Mouse (Mus musculus): ENCODE data around the gene Mettl15. TPM values are rescaled to one million over a fixed set of nuclear protein-coding genes. Genes with fewer than 3 reads are reported as not detected.

Gene Mettl15
- 12.3 and 16.0 TPM in 2 replicates for polyA plus RNA-seq (2016; fragmentation: Nextera tagmentation; extraction: Ambion mirVana)

GRCm38 (mm10) chr2:109280600-109281340, at the start of gene Mettl15, which contains the start of gene Kif18a:
Mettl15 (minus strand) TSS chr2:109280748.
Kif18a (plus strand) TSS chr2:109280738.
- Histone ChIP-seq H3K27me3 (replicated peaks) (no peaks in the 10 kb centered on the region), H3K4me3 (peak within 1 kb of the TSS; percentile 75), H3K27ac (ENCODE audit: poor library complexity, severe bottlenecking) (peak within 1 kb of the TSS; percentile 55; the same call in 1 of the 2 replicates), H3K9ac (peak within 1 kb of the TSS; percentile 78), H3K36me3 (no peaks in the 10 kb centered on the region), H3K4me2 (peak within 1 kb of the TSS; percentile 68), H3K9me3 (replicated peaks) (no peaks in the 10 kb centered on the region), H3K4me1 (replicated peaks) (peaks cover 5% of the 10 kb centered on the region)
- peak; percentile 98 for ATAC-seq (ENCODE audit: insufficient number of reproducible peaks, low FRiP score)
- under 1% methylated on average over 51 of the region's 51 CpGs for WGBS

GRCm38 (mm10) chr2:109311369-109311768, 30.8 kb upstream of the Mettl15 start:
- WGBS, result 96% methylated on average over 5 of the region's 5 CpGs
- H3K4me1 ChIP-seq (replicated peaks), result no peaks in the 10 kb centered on the region
- no peaks in the 10 kb centered on the region for H3K9me3 ChIP-seq (replicated peaks)
- no peak overlapping the region for H3K9ac ChIP-seq
- H3K27ac ChIP-seq (ENCODE audit: poor library complexity, severe bottlenecking), result no peak overlapping the region
- H3K4me2 ChIP-seq, result no peak overlapping the region
- H3K27me3 ChIP-seq (replicated peaks), result no peaks in the 10 kb centered on the region
- no peak for ATAC-seq (ENCODE audit: insufficient number of reproducible peaks, low FRiP score)
- no peak overlapping the region for H3K4me3 ChIP-seq
- H3K36me3 ChIP-seq, result peaks cover 30% of the 10 kb centered on the region

- Histone ChIP-seq H3K4me2 (no peak overlapping the region), H3K9me3 (replicated peaks) (no peaks in the 10 kb centered on the region), H3K4me1 (replicated peaks) (no peaks in the 10 kb centered on the region), H3K36me3 (peaks cover 19% of the 10 kb centered on the region), H3K4me3 (no peak overlapping the region), H3K9ac (no peak overlapping the region), H3K27ac (ENCODE audit: poor library complexity, severe bottlenecking) (no peak overlapping the region), H3K27me3 (replicated peaks) (no peaks in the 10 kb centered on the region)
- no peak for ATAC-seq (ENCODE audit: insufficient number of reproducible peaks, low FRiP score)
These were observed 23.1 kb upstream of the Mettl15 start for GRCm38 (mm10) chr2:109303638-109304037.

GRCm38 (mm10) chr2:109302234-109302633, 21.7 kb upstream of the Mettl15 start:
- no peak overlapping the region for H3K4me3 ChIP-seq
- no peaks in the 10 kb centered on the region for H3K4me1 ChIP-seq (replicated peaks)
- no peak overlapping the region for H3K27ac ChIP-seq (ENCODE audit: poor library complexity, severe bottlenecking)
- H3K9ac ChIP-seq, result no peak overlapping the region
- WGBS, result 92% methylated on average over 3 of the region's 3 CpGs
- ATAC-seq (ENCODE audit: insufficient number of reproducible peaks, low FRiP score), result no peak
- no peaks in the 10 kb centered on the region for H3K27me3 ChIP-seq (replicated peaks)
- no peaks in the 10 kb centered on the region for H3K9me3 ChIP-seq (replicated peaks)
- H3K4me2 ChIP-seq, result no peak overlapping the region
- peaks cover 19% of the 10 kb centered on the region for H3K36me3 ChIP-seq

- no peak overlapping the region for H3K4me2 ChIP-seq
- H3K27me3 ChIP-seq (replicated peaks), result no peaks in the 10 kb centered on the region
- no peak overlapping the region for H3K9ac ChIP-seq
- ATAC-seq (ENCODE audit: insufficient number of reproducible peaks, low FRiP score), result no peak
- no peaks in the 10 kb centered on the region for H3K4me1 ChIP-seq (replicated peaks)
- no peak overlapping the region for H3K27ac ChIP-seq (ENCODE audit: poor library complexity, severe bottlenecking)
- 94% methylated on average over 1 of the region's 1 CpGs for WGBS
- H3K36me3 ChIP-seq, result peaks cover 27% of the 10 kb centered on the region
- no peaks in the 10 kb centered on the region for H3K9me3 ChIP-seq (replicated peaks)
- H3K4me3 ChIP-seq, result no peak overlapping the region
These were observed 17.6 kb upstream of the Mettl15 start for GRCm38 (mm10) chr2:109298160-109298559.

GRCm38 (mm10) chr2:109296264-109296663, 15.7 kb upstream of the Mettl15 start:
- 83% methylated on average over 5 of the region's 5 CpGs for WGBS

GRCm38 (mm10) chr2:109289327-109289726, 8.8 kb upstream of the Mettl15 start:
- H3K9ac ChIP-seq, result no peak overlapping the region
- H3K9me3 ChIP-seq (replicated peaks), result no peaks in the 10 kb centered on the region
- no peaks in the 10 kb centered on the region for H3K4me1 ChIP-seq (replicated peaks)
- no peak for ATAC-seq (ENCODE audit: insufficient number of reproducible peaks, low FRiP score)
- 94% methylated on average over 6 of the region's 6 CpGs for WGBS
- H3K4me2 ChIP-seq, result no peak overlapping the region
- no peaks in the 10 kb centered on the region for H3K27me3 ChIP-seq (replicated peaks)
- H3K4me3 ChIP-seq, result no peak overlapping the region
- peaks cover 29% of the 10 kb centered on the region for H3K36me3 ChIP-seq
- no peak overlapping the region for H3K27ac ChIP-seq (ENCODE audit: poor library complexity, severe bottlenecking)

More at GRCm38 (mm10) chr2:109296264-109296663, 15.7 kb upstream of the Mettl15 start:
- no peaks in the 10 kb centered on the region for H3K4me1 ChIP-seq (replicated peaks)
- H3K27me3 ChIP-seq (replicated peaks), result no peaks in the 10 kb centered on the region
- no peaks in the 10 kb centered on the region for H3K9me3 ChIP-seq (replicated peaks)
- peaks cover 30% of the 10 kb centered on the region for H3K36me3 ChIP-seq
- H3K27ac ChIP-seq (ENCODE audit: poor library complexity, severe bottlenecking), result no peak overlapping the region
- H3K4me3 ChIP-seq, result no peak overlapping the region
- no peak for ATAC-seq (ENCODE audit: insufficient number of reproducible peaks, low FRiP score)
- H3K9ac ChIP-seq, result no peak overlapping the region
- no peak overlapping the region for H3K4me2 ChIP-seq

- Histone ChIP-seq H3K4me3 (no peak overlapping the region), H3K9me3 (replicated peaks) (no peaks in the 10 kb centered on the region), H3K4me2 (no peak overlapping the region), H3K9ac (no peak overlapping the region), H3K36me3 (no peaks in the 10 kb centered on the region), H3K27ac (ENCODE audit: poor library complexity, severe bottlenecking) (no peak overlapping the region), H3K4me1 (replicated peaks) (peaks cover 5% of the 10 kb centered on the region), H3K27me3 (replicated peaks) (no peaks in the 10 kb centered on the region)
- 86% methylated on average over 3 of the region's 3 CpGs for WGBS
- no peak for ATAC-seq (ENCODE audit: insufficient number of reproducible peaks, low FRiP score)
These were observed 3.6 kb upstream of the Mettl15 start for GRCm38 (mm10) chr2:109284121-109284520.

- no peak for ATAC-seq (ENCODE audit: insufficient number of reproducible peaks, low FRiP score)
- peak overlapping the region; percentile 68 for H3K4me2 ChIP-seq
- H3K9ac ChIP-seq, result peak overlapping the region; percentile 78
- H3K27me3 ChIP-seq (replicated peaks), result no peaks in the 10 kb centered on the region
- H3K4me3 ChIP-seq, result peak overlapping the region; percentile 75
- peaks cover 5% of the 10 kb centered on the region for H3K4me1 ChIP-seq (replicated peaks)
- no peaks in the 10 kb centered on the region for H3K36me3 ChIP-seq
- WGBS, result 0% methylated on average over 1 of the region's 1 CpGs
- H3K27ac ChIP-seq (ENCODE audit: poor library complexity, severe bottlenecking), result peak overlapping the region; percentile 55; the same call in 1 of the 2 replicates
- no peaks in the 10 kb centered on the region for H3K9me3 ChIP-seq (replicated peaks)
These were observed 768 bp upstream of the Mettl15 start for GRCm38 (mm10) chr2:109281341-109281690.

- 9% methylated on average over 4 of the region's 4 CpGs for WGBS
- no peaks in the 10 kb centered on the region for H3K9me3 ChIP-seq (replicated peaks)
- peak overlapping the region; percentile 68 for H3K4me2 ChIP-seq
- no peak for ATAC-seq (ENCODE audit: insufficient number of reproducible peaks, low FRiP score)
- H3K4me3 ChIP-seq, result peak overlapping the region; percentile 75
- no peak overlapping the region for H3K27ac ChIP-seq (ENCODE audit: poor library complexity, severe bottlenecking)
- no peaks in the 10 kb centered on the region for H3K27me3 ChIP-seq (replicated peaks)
- no peaks in the 10 kb centered on the region for H3K36me3 ChIP-seq
- H3K9ac ChIP-seq, result peak overlapping the region; percentile 66; the same call in 1 of the 2 replicates
- H3K4me1 ChIP-seq (replicated peaks), result peaks cover 5% of the 10 kb centered on the region
These were observed 312 bp downstream of the Mettl15 start for GRCm38 (mm10) chr2:109280272-109280599.

- Histone ChIP-seq H3K27me3 (replicated peaks) (no peaks in the 10 kb centered on the region), H3K36me3 (no peaks in the 10 kb centered on the region), H3K4me1 (replicated peaks) (peaks cover 5% of the 10 kb centered on the region), H3K9me3 (replicated peaks) (no peaks in the 10 kb centered on the region), H3K4me2 (peak overlapping the region; percentile 77), H3K9ac (peak overlapping the region; percentile 74), H3K4me3 (peak overlapping the region; percentile 59), H3K27ac (ENCODE audit: poor library complexity, severe bottlenecking) (no peak overlapping the region)
- no peak for ATAC-seq (ENCODE audit: insufficient number of reproducible peaks, low FRiP score)
- under 1% methylated on average over 16 of the region's 16 CpGs for WGBS
These were observed 2.5 kb downstream of the Mettl15 start for GRCm38 (mm10) chr2:109278036-109278435.

GRCm38 (mm10) chr2:109277593-109277992, 3.0 kb downstream of the Mettl15 start:
- WGBS, result 12% methylated on average over 7 of the region's 7 CpGs
- Histone ChIP-seq H3K4me1 (replicated peaks) (peaks cover 5% of the 10 kb centered on the region), H3K27ac (ENCODE audit: poor library complexity, severe bottlenecking) (no peak overlapping the region), H3K36me3 (no peaks in the 10 kb centered on the region), H3K27me3 (replicated peaks) (no peaks in the 10 kb centered on the region), H3K4me3 (peak overlapping the region; percentile 59), H3K9me3 (replicated peaks) (no peaks in the 10 kb centered on the region), H3K4me2 (peak overlapping the region; percentile 77), H3K9ac (peak overlapping the region; percentile 74)
- no peak for ATAC-seq (ENCODE audit: insufficient number of reproducible peaks, low FRiP score)
